Mouse (Mus musculus): Measurements from ENCODE around the gene 1190005I06Rik.

1190005I06Rik gene

DNA sequence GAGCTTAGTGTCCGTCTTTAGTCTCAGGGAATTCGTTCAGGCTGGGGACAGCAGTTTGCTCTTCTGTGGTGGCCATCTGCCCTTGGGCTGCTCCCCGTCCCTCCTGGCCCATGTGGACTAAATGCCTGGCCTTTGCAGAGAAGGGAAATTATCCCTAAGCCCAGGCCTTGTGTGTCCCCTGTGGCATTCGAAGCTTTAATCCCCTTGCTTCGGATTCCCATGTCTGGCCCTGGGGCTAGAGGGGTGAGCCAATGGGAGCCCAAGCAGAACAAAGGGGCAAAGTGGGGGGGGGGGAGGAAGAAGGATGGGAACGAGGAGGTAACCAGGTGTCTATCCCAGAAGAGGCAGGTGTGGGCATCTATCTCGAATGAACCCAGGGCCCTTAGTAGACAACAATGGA lies at the start of gene 1190005I06Rik:
Gene 1190005I06Rik, minus strand, starts transcription at position 101 of the 400 bp plus-strand sequence.
- DNase-seq (ENCODE audit: extremely low spot score, low spot score): no peak

GRCm38 (mm10) chr8:120696401-120697153 lies 49.1 kb upstream of the 1190005I06Rik start:
- no peak for DNase-seq (ENCODE audit: extremely low spot score, low spot score)

DNA sequence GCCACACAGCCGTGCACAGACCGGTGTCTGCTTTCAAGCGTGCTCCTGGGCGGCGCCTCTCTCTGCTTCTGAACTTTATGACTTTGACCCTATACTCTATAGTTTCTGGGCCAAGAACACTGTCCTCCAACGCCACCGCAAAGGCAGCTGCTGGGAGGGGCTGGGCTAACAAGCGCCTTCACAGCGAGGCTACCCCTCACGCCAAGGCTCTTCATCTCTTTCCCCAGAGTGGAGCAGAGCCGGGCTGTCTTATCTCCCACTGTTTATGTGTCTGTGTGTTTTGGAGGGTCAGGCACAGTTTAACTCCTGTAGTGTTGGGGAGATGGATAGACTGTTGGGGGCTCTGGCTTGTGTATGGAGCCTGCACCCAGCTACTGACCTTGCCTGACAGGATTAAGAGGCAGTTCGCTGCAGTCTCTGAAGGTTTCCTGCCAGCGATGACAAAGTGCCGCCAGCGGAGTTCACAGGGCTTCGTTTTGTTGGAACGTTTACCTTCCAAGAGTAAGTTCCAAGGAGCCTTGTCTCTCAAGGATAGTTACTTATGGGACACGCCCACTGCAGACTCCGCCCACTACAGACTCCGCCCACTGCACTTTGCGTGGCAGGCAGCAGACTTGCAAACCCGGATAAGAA lies 46.5 kb upstream of the 1190005I06Rik start:
- no peak for DNase-seq (ENCODE audit: extremely low spot score, low spot score)

GRCm38 (mm10) chr8:120692934-120693333 lies 45.5 kb upstream of the 1190005I06Rik start:
- no peak for DNase-seq (ENCODE audit: extremely low spot score, low spot score)

GRCm38 (mm10) chr8:120688511-120688910 lies 41.1 kb upstream of the 1190005I06Rik start:
- DNase-seq (ENCODE audit: extremely low spot score, low spot score): no peak

DNA sequence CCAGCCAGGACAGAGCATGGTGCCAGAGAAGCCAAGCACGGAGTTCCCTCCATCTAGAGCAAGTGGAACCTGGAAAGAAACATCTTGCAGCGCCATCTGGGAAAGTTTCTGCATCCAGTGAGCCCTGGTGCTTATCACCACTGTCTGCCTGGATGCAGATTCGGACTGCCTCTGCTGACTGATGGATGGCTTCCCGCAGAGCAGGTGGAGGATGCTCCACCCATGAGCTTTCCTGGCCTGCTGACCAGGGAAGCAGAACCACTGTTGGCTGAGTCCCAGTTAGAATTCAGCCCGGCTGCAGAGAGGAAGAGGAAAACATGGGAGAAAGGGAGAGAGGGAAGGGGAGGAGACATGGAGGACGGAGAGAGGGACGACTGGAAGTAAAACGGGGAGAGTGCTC lies 40.4 kb upstream of the 1190005I06Rik start:
- no peak for DNase-seq (ENCODE audit: extremely low spot score, low spot score)

- DNase-seq (ENCODE audit: extremely low spot score, low spot score): no peak
Observed at GRCm38 (mm10) chr8:120686576-120686975, 39.1 kb upstream of the 1190005I06Rik start.

GRCm38 (mm10) chr8:120686051-120686450 lies 38.6 kb upstream of the 1190005I06Rik start:
- DNase-seq (ENCODE audit: extremely low spot score, low spot score): no peak

- DNase-seq (ENCODE audit: extremely low spot score, low spot score): no peak
Observed at GRCm38 (mm10) chr8:120685591-120685990, 38.2 kb upstream of the 1190005I06Rik start.

DNA sequence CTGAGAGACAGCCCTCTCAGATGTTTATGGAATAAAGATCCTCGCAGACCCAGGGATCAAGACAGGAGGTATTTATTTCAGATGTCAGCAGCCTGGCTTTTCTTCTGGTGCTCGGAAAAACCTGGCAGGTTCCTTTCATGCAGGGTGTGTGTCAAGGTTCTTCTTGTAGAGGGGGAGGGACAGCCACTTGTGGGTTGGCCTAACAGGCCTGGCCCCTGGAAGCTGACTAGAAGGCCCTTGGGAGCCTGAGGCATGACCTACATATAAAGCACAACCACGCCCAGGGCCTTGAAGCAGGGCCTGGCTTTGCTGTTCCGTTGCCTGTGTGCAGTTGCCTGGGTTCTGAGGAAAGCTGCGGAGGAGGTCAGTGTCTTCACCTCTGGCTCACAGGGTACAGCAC lies 37.7 kb upstream of the 1190005I06Rik start:
- no peak for DNase-seq (ENCODE audit: extremely low spot score, low spot score)

- no peak for DNase-seq (ENCODE audit: extremely low spot score, low spot score)
Observed at GRCm38 (mm10) chr8:120684082-120684481, 36.6 kb upstream of the 1190005I06Rik start.

DNA sequence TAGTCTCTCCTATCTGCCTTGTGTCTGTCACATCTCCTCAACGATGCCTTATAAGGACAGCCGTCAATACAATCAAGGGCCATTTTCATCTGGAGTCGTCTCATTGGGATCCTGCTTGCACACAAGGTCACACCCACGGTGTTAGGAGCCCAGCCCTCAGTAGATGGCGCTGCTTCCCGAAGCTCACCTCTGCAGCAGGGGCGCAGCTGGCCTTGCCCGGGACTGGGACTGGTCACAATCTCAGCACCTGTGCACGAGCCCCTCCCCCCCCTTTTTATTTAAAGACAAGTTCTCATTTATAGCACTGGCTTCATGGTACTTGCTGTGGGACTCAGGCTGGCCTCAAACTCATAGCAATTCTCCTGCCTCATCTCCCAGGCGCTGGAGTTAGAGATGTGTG lies 36.2 kb upstream of the 1190005I06Rik start:
- DNase-seq (ENCODE audit: extremely low spot score, low spot score): peak; percentile 64

DNA sequence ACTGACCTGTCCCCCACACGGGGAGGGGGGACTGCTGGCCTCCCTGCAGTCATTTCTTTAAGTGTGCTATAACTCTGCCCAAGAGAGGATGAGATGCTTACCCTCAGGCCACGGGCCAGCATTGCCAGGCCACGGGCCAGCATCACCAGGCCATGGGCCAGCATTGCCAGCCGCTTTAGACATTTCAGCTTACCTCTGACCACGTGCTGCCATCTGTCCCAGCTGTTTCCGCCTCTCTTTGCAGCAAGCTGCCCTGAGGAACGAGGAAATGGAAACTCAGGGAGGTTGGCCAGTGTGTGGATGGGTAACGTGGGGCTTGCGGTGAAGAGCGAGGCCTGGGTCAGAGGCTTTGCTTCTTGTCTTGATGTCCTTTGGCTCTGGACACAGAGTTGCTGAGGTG lies 33.7 kb upstream of the 1190005I06Rik start:
- no peak for DNase-seq (ENCODE audit: extremely low spot score, low spot score)

DNA sequence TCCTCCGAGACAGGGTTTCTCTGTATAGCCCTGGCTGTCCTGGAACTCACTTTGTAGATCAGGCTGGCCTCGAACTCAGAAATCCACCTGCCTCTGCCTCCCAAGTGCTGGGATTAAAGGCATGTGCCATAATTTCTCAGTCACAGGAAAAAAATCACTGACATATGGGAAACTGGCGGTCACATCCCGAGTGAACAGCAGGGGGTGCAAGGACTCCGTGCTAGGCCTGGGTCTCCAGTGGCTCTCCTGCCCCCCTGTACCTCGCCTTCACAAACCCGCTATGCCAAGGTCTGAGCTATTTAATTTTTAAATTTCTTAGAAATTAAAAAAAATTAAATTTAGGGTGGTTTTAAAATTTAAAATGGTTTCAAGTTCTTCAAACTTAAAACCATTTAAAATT lies 33.0 kb upstream of the 1190005I06Rik start:
- peak; percentile 35 for DNase-seq (ENCODE audit: extremely low spot score, low spot score)

- DNase-seq (ENCODE audit: extremely low spot score, low spot score): no peak
Observed at GRCm38 (mm10) chr8:120679629-120680387, 32.4 kb upstream of the 1190005I06Rik start.

DNA sequence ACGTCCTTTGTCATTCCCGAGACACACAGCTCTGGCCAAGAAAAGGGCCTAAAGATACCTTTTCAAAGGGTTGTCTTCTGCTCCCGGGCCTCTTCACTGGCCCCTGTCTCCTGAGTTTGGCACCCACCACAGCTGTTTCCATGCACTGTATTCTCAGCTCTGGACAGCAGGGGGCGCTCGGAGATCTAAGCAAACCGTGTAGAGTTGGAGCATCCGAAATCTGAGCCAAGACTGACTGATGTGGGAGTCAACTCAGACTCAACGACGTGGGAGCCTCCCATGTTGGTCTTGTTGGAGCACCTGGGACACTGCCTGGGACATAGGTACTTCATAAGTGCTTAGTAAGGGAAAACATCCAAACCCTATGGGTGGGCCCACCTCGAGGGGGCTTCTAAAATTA lies 31.0 kb upstream of the 1190005I06Rik start:
- peak; percentile 90 for DNase-seq (ENCODE audit: extremely low spot score, low spot score)

DNA sequence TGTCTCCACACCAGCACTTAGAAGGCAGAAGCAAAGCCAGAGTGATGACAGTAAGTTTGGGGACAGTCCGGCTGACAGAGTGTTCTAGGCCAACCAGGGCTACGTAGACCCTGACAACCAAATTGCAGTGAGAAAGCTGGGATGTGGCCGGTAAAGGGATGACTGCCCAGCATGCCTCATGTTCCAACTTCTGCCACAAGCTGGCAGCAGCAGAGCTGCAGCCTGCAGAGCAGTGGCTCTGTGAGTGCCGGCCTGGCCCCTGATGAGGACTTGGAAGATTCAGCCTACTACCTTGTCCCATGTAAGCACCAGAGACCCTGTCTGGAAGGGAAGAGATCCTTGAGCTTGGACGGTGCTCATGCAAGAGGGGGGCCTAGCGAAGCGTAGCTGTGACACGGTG lies 28.3 kb upstream of the 1190005I06Rik start:
- no peak for DNase-seq (ENCODE audit: extremely low spot score, low spot score)

DNA sequence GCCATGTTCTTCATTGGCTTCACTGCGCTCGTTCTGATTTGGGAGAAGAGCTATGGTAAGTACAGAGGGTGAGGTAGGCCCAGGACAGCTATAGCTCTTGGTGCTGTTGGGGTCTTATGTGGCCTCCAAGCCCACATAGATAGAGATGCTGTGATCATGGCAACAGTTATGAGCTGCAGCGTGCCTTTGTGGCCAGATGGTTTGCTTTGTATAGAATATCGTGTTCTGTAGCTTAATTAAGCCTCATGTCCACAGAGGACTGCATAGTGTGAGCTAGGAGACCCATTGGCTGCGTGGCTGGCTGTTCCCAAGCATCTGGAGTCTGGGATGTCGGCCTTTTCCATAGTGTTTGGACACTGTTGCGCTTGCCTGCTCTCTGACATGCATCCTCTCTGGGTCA lies 25.9 kb upstream of the 1190005I06Rik start:
- no peak for DNase-seq (ENCODE audit: extremely low spot score, low spot score)

DNA sequence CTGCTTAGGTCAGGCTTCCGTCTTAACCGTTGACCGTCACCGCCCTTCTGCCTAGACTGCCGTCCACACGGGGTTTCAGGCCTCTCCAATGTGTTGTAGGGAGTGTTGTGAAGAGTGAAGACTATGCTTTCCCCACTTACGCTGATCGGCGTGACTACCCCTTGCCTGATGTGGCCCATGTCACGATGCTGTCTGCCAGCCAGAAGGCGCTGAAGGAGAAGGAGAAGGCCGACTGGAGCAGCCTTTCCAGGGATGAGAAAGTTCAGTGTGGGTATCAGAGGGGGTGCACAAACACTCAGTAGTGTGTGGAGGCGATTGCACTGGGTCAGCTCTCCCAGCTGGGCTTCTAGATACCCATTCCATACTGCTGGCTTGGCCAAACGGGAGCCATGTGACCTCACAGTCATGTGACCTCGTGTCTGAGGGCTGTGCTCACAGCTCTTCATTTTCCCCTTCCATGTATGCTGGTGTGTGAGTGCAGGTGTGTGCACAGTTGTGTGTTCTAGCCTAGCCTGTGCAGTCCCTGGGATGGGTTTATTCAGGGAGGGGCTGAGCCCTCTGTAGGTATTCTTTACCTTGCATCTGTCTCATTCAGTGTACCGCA lies 25.3 kb upstream of the 1190005I06Rik start:
- DNase-seq (ENCODE audit: extremely low spot score, low spot score): no peak

GRCm38 (mm10) chr8:120671775-120672174 lies 24.3 kb upstream of the 1190005I06Rik start:
- DNase-seq (ENCODE audit: extremely low spot score, low spot score): no peak

DNA sequence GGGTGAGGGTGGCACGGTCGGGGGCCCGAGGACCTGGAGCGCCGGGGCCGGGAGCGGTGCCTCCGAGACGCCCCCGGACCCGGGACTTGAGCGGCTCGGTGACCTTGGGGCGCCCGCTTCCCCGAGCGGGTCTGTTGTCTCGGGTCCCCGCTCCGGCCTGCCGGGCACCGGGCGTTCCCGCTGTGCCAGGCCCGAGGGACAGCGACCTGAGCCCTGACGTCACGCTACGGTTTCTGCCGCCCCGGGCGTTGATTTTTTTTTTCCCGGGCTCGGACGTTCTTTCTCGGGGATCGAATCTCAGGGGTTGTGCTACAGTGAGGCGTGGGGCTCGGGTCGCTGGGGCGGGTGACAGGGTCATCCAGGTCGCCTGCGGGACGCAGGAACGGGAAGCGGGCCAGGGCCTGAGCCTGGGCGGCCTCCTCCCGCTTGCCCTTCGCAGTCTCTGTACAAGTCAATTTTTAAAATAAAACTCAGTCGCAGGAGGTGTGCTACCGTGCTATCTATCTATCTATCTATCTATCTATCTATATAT lies 21.0 kb upstream of the 1190005I06Rik start, which contains the start of gene Emc8:
Gene Emc8, minus strand, starts transcription at position 200 of the 532 bp plus-strand sequence.
- DNase-seq (ENCODE audit: extremely low spot score, low spot score): no peak

Data from neural tube, embryonic 10.5 days (tissue).